ENCODE assay signal across 14 mouse cellular contexts in genomic region chr10:11809255-11809654, GRCm38 (mm10).
"Had no signal": no experiment of that assay in that cellular context is flagged by ENCODE, and none has a peak within 500 bp of the region (broad histone marks: within the 10 kb centered on the region; RNA-seq: fewer than 3 reads in every experiment).

No protein-coding gene starts in this region.

- H3K4me2 ChIP-seq: liver, embryonic 12.5 days; lung, embryonic 14.5 days; midbrain, embryonic 12.5 days; neural tube, embryonic 12.5 days; stomach, embryonic 15.5 days had no signal

- DNase-seq: lung, adult 18-20 months; lung, embryonic 14.5 days; lung, postnatal 10 days; lung, postnatal 4 days; right cerebral cortex, postnatal 14 days; thymus, adult 2 months; thymus, postnatal 25 days; thymus, postnatal 4 days had no signal

- H3K27ac ChIP-seq: liver, embryonic 12.5 days; liver, embryonic 14.5 days; midbrain, embryonic 12.5 days; neural tube, embryonic 12.5 days; stomach, embryonic 15.5 days; stomach, postnatal 0 days had no signal

- H3K4me1 ChIP-seq: liver, embryonic 12.5 days; neural tube, embryonic 12.5 days; stomach, embryonic 15.5 days had no signal

- H3K4me3 ChIP-seq: liver, embryonic 12.5 days; midbrain, embryonic 12.5 days; neural tube, embryonic 12.5 days; stomach, embryonic 15.5 days had no signal

- H3K27me3 ChIP-seq: liver, embryonic 12.5 days; midbrain, embryonic 12.5 days; neural tube, embryonic 12.5 days; stomach, embryonic 15.5 days had no signal

- H3K36me3 ChIP-seq: liver, embryonic 12.5 days; midbrain, embryonic 12.5 days; neural tube, embryonic 12.5 days; stomach, embryonic 15.5 days had no signal

- H3K9me3 ChIP-seq: liver, embryonic 12.5 days; midbrain, embryonic 12.5 days; neural tube, embryonic 12.5 days; stomach, embryonic 15.5 days had no signal

- H3K9ac ChIP-seq: liver, embryonic 12.5 days; liver, embryonic 14.5 days; lung, embryonic 14.5 days; midbrain, embryonic 12.5 days; neural tube, embryonic 12.5 days; stomach, embryonic 15.5 days had no signal

- ATAC-seq: liver, embryonic 12.5 days had no signal
